Mouse (Mus musculus): Measurements from ENCODE around the gene Sh3rf3.

GRCm38 (mm10) chr10:58867536-58867935 is 54.4 kb downstream of the Sh3rf3 start:
- TF ChIP-seq HCFC1 (IDR thresholded peaks at IDR 0.05; ENCODE audit: borderline replicate concordance, insufficient read depth, low read length) (no peak), ZNF384 (IDR thresholded peaks at IDR 0.05; ENCODE audit: low read depth, low read length) (no peak)
